ENCODE assay signal across 11 mouse cellular contexts in genomic region chr11:96899449-96900306, GRCm38 (mm10). TPM values are rescaled to one million over a fixed set of nuclear protein-coding genes. Genes with fewer than 3 reads are reported as not detected.
A peak's percentile ranks its signal among the peaks of the same experiment; 100 is the strongest.
DNase-seq lines count a peak whose midpoint lies in the region; ATAC-seq lines count a peak whose summit lies in the region.
"Had no signal": no experiment of that assay in that cellular context is flagged by ENCODE, and none has a peak within 500 bp of the region (broad histone marks: within the 10 kb centered on the region; RNA-seq: fewer than 3 reads in every experiment).

No protein-coding gene starts in this region.

- H3K27ac ChIP-seq in forebrain, embryonic 16.5 days (ENCODE audit: low read length): peak overlapping the region; percentile 67; the same call in 1 of the 2 replicates
- H3K27ac ChIP-seq in midbrain, embryonic 16.5 days (ENCODE audit: low read length): 0 out of 2 replicates have a peak overlapping the region, but pooled peaks have one; percentile 56
- H3K27ac ChIP-seq: heart, embryonic 13.5 days; liver, embryonic 15.5 days had no signal

- H3K4me1 ChIP-seq in forebrain, embryonic 16.5 days (replicated peaks; ENCODE audit: control insufficient read depth, insufficient read depth, low read length): peaks cover 51% of the 10 kb centered on the region
- peaks cover 28% of the 10 kb centered on the region for H3K4me1 ChIP-seq in midbrain, embryonic 16.5 days (ENCODE audit: control insufficient read depth, insufficient read depth, low read length)
- H3K4me1 ChIP-seq: liver, embryonic 15.5 days had no signal

- no peak overlapping the region for H3K4me3 ChIP-seq in forebrain, embryonic 16.5 days (replicated peaks; ENCODE audit: low read length)
- no peak overlapping the region for H3K4me3 ChIP-seq in midbrain, embryonic 16.5 days (ENCODE audit: low read depth, low read length)
- H3K4me3 ChIP-seq: heart, embryonic 13.5 days; liver, embryonic 15.5 days had no signal

- H3K36me3 ChIP-seq in forebrain, embryonic 16.5 days (ENCODE audit: control insufficient read depth, insufficient read depth): no peaks in the 10 kb centered on the region
- H3K36me3 ChIP-seq in midbrain, embryonic 16.5 days (ENCODE audit: control insufficient read depth, insufficient read depth, low read length): no peaks in the 10 kb centered on the region
- H3K36me3 ChIP-seq: heart, embryonic 13.5 days; liver, embryonic 15.5 days had no signal

- peak overlapping the region; percentile 37 for H3K9ac ChIP-seq in forebrain, embryonic 16.5 days (replicated peaks; ENCODE audit: low read depth, low read length)
- peak overlapping the region; percentile 35; the same call in 1 of the 2 replicates for H3K9ac ChIP-seq in midbrain, embryonic 16.5 days (ENCODE audit: low read depth, low read length)
- H3K9ac ChIP-seq: heart, embryonic 13.5 days; liver, embryonic 15.5 days had no signal

- 24% methylated on average over 13 of the region's 13 CpGs for WGBS in forebrain, embryonic 16.5 days
- 25% methylated on average over 12 of the region's 13 CpGs for WGBS in midbrain, embryonic 16.5 days

- DNase-seq in ES-CJ7 (ENCODE audit: low read depth, low spot score) (peak; percentile 79), ZHBTc4 (ENCODE audit: low read depth, low spot score) (peak; percentile 51)
- no peak for DNase-seq in cerebellum, postnatal 36 days
- no peak for DNase-seq in frontal cortex, postnatal 25 days (ENCODE audit: low spot score in 2 of 2)
- no peak for DNase-seq in cerebellum, postnatal 10 days
- DNase-seq: kidney, postnatal 36 days had no signal

- H3K4me2 ChIP-seq in forebrain, embryonic 16.5 days (ENCODE audit: low read length): no peak overlapping the region; the same call in 1 of the 2 replicates
- peak overlapping the region; percentile 17; the same call in 1 of the 2 replicates for H3K4me2 ChIP-seq in midbrain, embryonic 16.5 days (ENCODE audit: low read length)
- H3K4me2 ChIP-seq: heart, embryonic 13.5 days; liver, embryonic 15.5 days had no signal

- no peak for ATAC-seq in forebrain, embryonic 16.5 days
- no peak; the same call in 1 of the 2 replicates for ATAC-seq in midbrain, embryonic 16.5 days
- ATAC-seq: Patski had no signal

- H3K9me3 ChIP-seq in forebrain, embryonic 16.5 days (ENCODE audit: control insufficient read depth, low read length): no peaks in the 10 kb centered on the region
- H3K9me3 ChIP-seq in midbrain, embryonic 16.5 days (replicated peaks; ENCODE audit: control insufficient read depth, low read length, poor library complexity, severe bottlenecking): no peaks in the 10 kb centered on the region
- H3K9me3 ChIP-seq: heart, embryonic 13.5 days; liver, embryonic 15.5 days had no signal

- H3K27me3 ChIP-seq in forebrain, embryonic 16.5 days (replicated peaks; ENCODE audit: control insufficient read depth, insufficient read depth, low read length): no peaks in the 10 kb centered on the region
- H3K27me3 ChIP-seq in midbrain, embryonic 16.5 days (ENCODE audit: control insufficient read depth, insufficient read depth, low read depth, low read length): no peaks in the 10 kb centered on the region
- H3K27me3 ChIP-seq: heart, embryonic 13.5 days; Patski had no signal

RNA-seq across cellular contexts. Expression of gene Cdk5rap3, which starts 16.6 kb away (rescaled TPM):
- polyA plus RNA-seq in forebrain, embryonic 16.5 days (2015; fragmentation: Nextera tagmentation; extraction: Ambion mirVana): 103 and 106 TPM in 2 replicates
- 80.6 and 85.7 TPM in 2 replicates for polyA plus RNA-seq in midbrain, embryonic 16.5 days (2015; fragmentation: Nextera tagmentation; extraction: Ambion mirVana)

RNA-seq across cellular contexts. Expression of gene Prr15l, which starts 28.2 kb away (rescaled TPM):
- 0.19 and 0.27 TPM in 2 replicates for polyA plus RNA-seq in forebrain, embryonic 16.5 days (2015; fragmentation: Nextera tagmentation; extraction: Ambion mirVana)
- 0.24 and 0.51 TPM in 2 replicates for polyA plus RNA-seq in midbrain, embryonic 16.5 days (2015; fragmentation: Nextera tagmentation; extraction: Ambion mirVana)

RNA-seq across cellular contexts. Expression of gene Pnpo, which starts 44.1 kb away (rescaled TPM):
- 21.7 and 22.8 TPM in 2 replicates for polyA plus RNA-seq in forebrain, embryonic 16.5 days (2015; fragmentation: Nextera tagmentation; extraction: Ambion mirVana)
- polyA plus RNA-seq in midbrain, embryonic 16.5 days (2015; fragmentation: Nextera tagmentation; extraction: Ambion mirVana): 32.2 and 32.5 TPM in 2 replicates

RNA-seq across cellular contexts. Expression of gene Copz2, which starts 50.0 kb away (rescaled TPM):
- 10.4 and 16.6 TPM in 2 replicates for polyA plus RNA-seq in forebrain, embryonic 16.5 days (2015; fragmentation: Nextera tagmentation; extraction: Ambion mirVana)
- polyA plus RNA-seq in midbrain, embryonic 16.5 days (2015; fragmentation: Nextera tagmentation; extraction: Ambion mirVana): 14.8 and 16.3 TPM in 2 replicates

Comparison
In these comparisons a context has a peak if more than half of its experiments do, and no peak if none do; other contexts are left out.
1. DNase-seq: peak in ES-CJ7 (single experiment) and ZHBTc4 (single experiment); none in cerebellum, postnatal 36 days (0 of 2), frontal cortex, postnatal 25 days (0 of 2) and cerebellum, postnatal 10 days (0 of 2).